Mouse (Mus musculus): ENCODE data around the gene Akap6. TPM values are rescaled to one million over a fixed set of nuclear protein-coding genes. Genes with fewer than 3 reads are reported as not detected.

The Akap6 gene
- polyA plus RNA-seq, 1 experiment from 2014 or later = 4.5 TPM

GRCm38 (mm10) chr12:52795551-52796470 lies 96.6 kb downstream of the Akap6 start:
- no peaks in the 10 kb centered on the region for H3K27me3 ChIP-seq (ENCODE audit: control insufficient read depth, insufficient read depth, low read length)
- H3K36me3 ChIP-seq (replicated peaks; ENCODE audit: control insufficient read depth, insufficient read depth, low read depth, low read length) = no peaks in the 10 kb centered on the region
- no peaks in the 10 kb centered on the region for H3K9me3 ChIP-seq (replicated peaks; ENCODE audit: control insufficient read depth, low read length)
- H3K4me3 ChIP-seq (ENCODE audit: low read depth, low read length) = no peak overlapping the region
- no peaks in the 10 kb centered on the region for H3K4me1 ChIP-seq (ENCODE audit: control insufficient read depth, insufficient read depth, low read length)
- H3K9ac ChIP-seq (replicated peaks; ENCODE audit: low read length) = no peak overlapping the region
- no peak overlapping the region for H3K4me2 ChIP-seq (ENCODE audit: low read depth, low read length)
- no peak overlapping the region for H3K27ac ChIP-seq (replicated peaks; ENCODE audit: low read depth, low read length)
- 89% methylated on average over 18 of the region's 18 CpGs for WGBS
- DNase-seq (ENCODE audit: low spot score) (no peak), ATAC-seq (replicated peaks; ENCODE audit: insufficient number of reproducible peaks, low FRiP score, low TSS enrichment, low read depth) (no peak)

GRCm38 (mm10) chr12:52796471-52796795 lies 97.2 kb downstream of the Akap6 start:
- DNase-seq (ENCODE audit: low spot score) (no peak), ATAC-seq (replicated peaks; ENCODE audit: insufficient number of reproducible peaks, low FRiP score, low TSS enrichment, low read depth) (no peak)
- H3K4me2 ChIP-seq (ENCODE audit: low read depth, low read length) = no peak overlapping the region
- no peaks in the 10 kb centered on the region for H3K27me3 ChIP-seq (ENCODE audit: control insufficient read depth, insufficient read depth, low read length)
- H3K27ac ChIP-seq (replicated peaks; ENCODE audit: low read depth, low read length) = no peak overlapping the region
- H3K4me3 ChIP-seq (ENCODE audit: low read depth, low read length) = no peak overlapping the region
- no peaks in the 10 kb centered on the region for H3K4me1 ChIP-seq (ENCODE audit: control insufficient read depth, insufficient read depth, low read length)
- no peaks in the 10 kb centered on the region for H3K9me3 ChIP-seq (replicated peaks; ENCODE audit: control insufficient read depth, low read length)
- H3K36me3 ChIP-seq (replicated peaks; ENCODE audit: control insufficient read depth, insufficient read depth, low read depth, low read length) = no peaks in the 10 kb centered on the region
- no peak overlapping the region for H3K9ac ChIP-seq (replicated peaks; ENCODE audit: low read length)
- WGBS = 64% methylated on average over 4 of the region's 4 CpGs

GRCm38 (mm10) chr12:52799717-52800116 lies 100.5 kb downstream of the Akap6 start:
- no peak overlapping the region for H3K9ac ChIP-seq (replicated peaks; ENCODE audit: low read length)
- H3K4me1 ChIP-seq (ENCODE audit: control insufficient read depth, insufficient read depth, low read length) = no peaks in the 10 kb centered on the region
- H3K9me3 ChIP-seq (replicated peaks; ENCODE audit: control insufficient read depth, low read length) = no peaks in the 10 kb centered on the region
- 91% methylated on average over 9 of the region's 9 CpGs for WGBS
- no peaks in the 10 kb centered on the region for H3K36me3 ChIP-seq (replicated peaks; ENCODE audit: control insufficient read depth, insufficient read depth, low read depth, low read length)
- no peak overlapping the region for H3K4me2 ChIP-seq (ENCODE audit: low read depth, low read length)
- no peak overlapping the region for H3K27ac ChIP-seq (replicated peaks; ENCODE audit: low read depth, low read length)
- H3K27me3 ChIP-seq (ENCODE audit: control insufficient read depth, insufficient read depth, low read length) = no peaks in the 10 kb centered on the region
- H3K4me3 ChIP-seq (ENCODE audit: low read depth, low read length) = no peak overlapping the region
- DNase-seq (ENCODE audit: low spot score) (no peak), ATAC-seq (replicated peaks; ENCODE audit: insufficient number of reproducible peaks, low FRiP score, low TSS enrichment, low read depth) (no peak)

- H3K27ac ChIP-seq (replicated peaks; ENCODE audit: low read depth, low read length) = no peak overlapping the region
- ATAC-seq (replicated peaks; ENCODE audit: insufficient number of reproducible peaks, low FRiP score, low TSS enrichment, low read depth) (no peak), DNase-seq (ENCODE audit: low spot score) (no peak)
- WGBS = 74% methylated on average over 3 of the region's 3 CpGs
- no peaks in the 10 kb centered on the region for H3K9me3 ChIP-seq (replicated peaks; ENCODE audit: control insufficient read depth, low read length)
- no peaks in the 10 kb centered on the region for H3K36me3 ChIP-seq (replicated peaks; ENCODE audit: control insufficient read depth, insufficient read depth, low read depth, low read length)
- no peaks in the 10 kb centered on the region for H3K4me1 ChIP-seq (ENCODE audit: control insufficient read depth, insufficient read depth, low read length)
- no peak overlapping the region for H3K4me2 ChIP-seq (ENCODE audit: low read depth, low read length)
- H3K27me3 ChIP-seq (ENCODE audit: control insufficient read depth, insufficient read depth, low read length) = no peaks in the 10 kb centered on the region
- no peak overlapping the region for H3K9ac ChIP-seq (replicated peaks; ENCODE audit: low read length)
- no peak overlapping the region for H3K4me3 ChIP-seq (ENCODE audit: low read depth, low read length)
Observed at GRCm38 (mm10) chr12:52806273-52806672, 107.1 kb downstream of the Akap6 start.

- Histone ChIP-seq H3K27me3 (ENCODE audit: control insufficient read depth, insufficient read depth, low read length) (no peaks in the 10 kb centered on the region), H3K4me2 (ENCODE audit: low read depth, low read length) (no peak overlapping the region)
- no peak for ATAC-seq (replicated peaks; ENCODE audit: insufficient number of reproducible peaks, low FRiP score, low TSS enrichment, low read depth)
Observed at GRCm38 (mm10) chr12:52818588-52818987, 119.4 kb downstream of the Akap6 start.

GRCm38 (mm10) chr12:52824774-52825173 lies 125.6 kb downstream of the Akap6 start:
- Histone ChIP-seq H3K27me3 (ENCODE audit: control insufficient read depth, insufficient read depth, low read length) (no peaks in the 10 kb centered on the region), H3K4me3 (ENCODE audit: low read depth, low read length) (no peak overlapping the region), H3K36me3 (replicated peaks; ENCODE audit: control insufficient read depth, insufficient read depth, low read depth, low read length) (no peaks in the 10 kb centered on the region), H3K27ac (replicated peaks; ENCODE audit: low read depth, low read length) (no peak overlapping the region; the same call in 1 of the 2 replicates), H3K9me3 (replicated peaks; ENCODE audit: control insufficient read depth, low read length) (no peaks in the 10 kb centered on the region), H3K4me1 (ENCODE audit: control insufficient read depth, insufficient read depth, low read length) (no peaks in the 10 kb centered on the region), H3K4me2 (ENCODE audit: low read depth, low read length) (no peak overlapping the region), H3K9ac (replicated peaks; ENCODE audit: low read length) (no peak overlapping the region)
- no peak for DNase-seq (ENCODE audit: low spot score)
- ATAC-seq (replicated peaks; ENCODE audit: insufficient number of reproducible peaks, low FRiP score, low TSS enrichment, low read depth) = no peak
- WGBS = 89% methylated on average over 5 of the region's 5 CpGs

More at GRCm38 (mm10) chr12:52818588-52818987, 119.4 kb downstream of the Akap6 start:
- H3K36me3 ChIP-seq (replicated peaks; ENCODE audit: control insufficient read depth, insufficient read depth, low read depth, low read length) = no peaks in the 10 kb centered on the region
- no peak for DNase-seq (ENCODE audit: low spot score)
- no peak overlapping the region for H3K9ac ChIP-seq (replicated peaks; ENCODE audit: low read length)
- H3K9me3 ChIP-seq (replicated peaks; ENCODE audit: control insufficient read depth, low read length) = no peaks in the 10 kb centered on the region
- WGBS = 85% methylated on average over 7 of the region's 7 CpGs
- H3K4me3 ChIP-seq (ENCODE audit: low read depth, low read length) = no peak overlapping the region
- no peak overlapping the region for H3K27ac ChIP-seq (replicated peaks; ENCODE audit: low read depth, low read length)
- H3K4me1 ChIP-seq (ENCODE audit: control insufficient read depth, insufficient read depth, low read length) = no peaks in the 10 kb centered on the region

- Histone ChIP-seq H3K4me1 (ENCODE audit: control insufficient read depth, insufficient read depth, low read length) (no peaks in the 10 kb centered on the region), H3K9ac (replicated peaks; ENCODE audit: low read length) (no peak overlapping the region), H3K27me3 (ENCODE audit: control insufficient read depth, insufficient read depth, low read length) (no peaks in the 10 kb centered on the region), H3K4me2 (ENCODE audit: low read depth, low read length) (no peak overlapping the region), H3K36me3 (replicated peaks; ENCODE audit: control insufficient read depth, insufficient read depth, low read depth, low read length) (no peaks in the 10 kb centered on the region), H3K27ac (replicated peaks; ENCODE audit: low read depth, low read length) (no peak overlapping the region), H3K4me3 (ENCODE audit: low read depth, low read length) (no peak overlapping the region), H3K9me3 (replicated peaks; ENCODE audit: control insufficient read depth, low read length) (no peaks in the 10 kb centered on the region)
- WGBS = 83% methylated on average over 14 of the region's 14 CpGs
- ATAC-seq (replicated peaks; ENCODE audit: insufficient number of reproducible peaks, low FRiP score, low TSS enrichment, low read depth) = no peak
- DNase-seq (ENCODE audit: low spot score) = no peak
Observed at GRCm38 (mm10) chr12:52828944-52829736, 130.0 kb downstream of the Akap6 start.

- WGBS = 59% methylated on average over 9 of the region's 9 CpGs
- Histone ChIP-seq H3K4me1 (ENCODE audit: control insufficient read depth, insufficient read depth, low read length) (peaks cover 7% of the 10 kb centered on the region; the same call in 1 of the 2 replicates), H3K9ac (replicated peaks; ENCODE audit: low read length) (no peak overlapping the region; the same call in 1 of the 2 replicates), H3K4me2 (ENCODE audit: low read depth, low read length) (no peak overlapping the region), H3K9me3 (replicated peaks; ENCODE audit: control insufficient read depth, low read length) (no peaks in the 10 kb centered on the region), H3K36me3 (replicated peaks; ENCODE audit: control insufficient read depth, insufficient read depth, low read depth, low read length) (no peaks in the 10 kb centered on the region), H3K27ac (replicated peaks; ENCODE audit: low read depth, low read length) (no peak overlapping the region), H3K27me3 (ENCODE audit: control insufficient read depth, insufficient read depth, low read length) (no peaks in the 10 kb centered on the region), H3K4me3 (ENCODE audit: low read depth, low read length) (no peak overlapping the region)
- DNase-seq (ENCODE audit: low spot score) (no peak), ATAC-seq (replicated peaks; ENCODE audit: insufficient number of reproducible peaks, low FRiP score, low TSS enrichment, low read depth) (no peak)
Observed at GRCm38 (mm10) chr12:52831782-52832181, 132.6 kb downstream of the Akap6 start.
